Mouse (Mus musculus) E14TG2a.4 (cell line): Measurements from ENCODE around the gene Schip1.

Source experiments
- H3K27me3 ChIP-seq: 2 replicates; pipeline ENCODE4 v1.6.1; 2014; ENCODE audit warnings: low read length, control low read depth; ENCODE audit not compliant: insufficient read depth
- H3K36me3 ChIP-seq: 2 replicates; pipeline ENCODE4 v1.6.1; 2014; ENCODE audit warnings: low read length, control low read depth; ENCODE audit not compliant: insufficient read depth
- H3K4me1 ChIP-seq: replicated peaks from 2 replicates; pipeline ENCODE4 v1.6.1; 2014; ENCODE audit warnings: low read depth, low read length, control low read depth
- H3K4me3 ChIP-seq: replicated peaks from 2 replicates; pipeline ENCODE4 v1.5.1; 2014; ENCODE audit warnings: mild to moderate bottlenecking, low read length
- H3K9me3 ChIP-seq: 2 replicates; pipeline ENCODE4 v1.6.1; 2014; ENCODE audit warnings: low read length, control low read depth
- CTCF ChIP-seq: conservative IDR thresholded peaks from 2 replicates; pipeline ENCODE4 v1.5.1; 2014; ENCODE audit warnings: low read length
- NANOG ChIP-seq: IDR thresholded peaks from 2 replicates; pipeline ENCODE4 v1.6.1; 2014; ENCODE audit warnings: borderline replicate concordance, low read length, mixed read lengths
- POU5F1 ChIP-seq: IDR thresholded peaks from 2 replicates; pipeline ENCODE4 v1.6.1; 2014; ENCODE audit warnings: low read length, borderline replicate concordance

The Schip1 gene

GRCm38 (mm10) chr3:68332515-68332914 is 267.9 kb downstream of the Schip1 start:
- TF ChIP-seq NANOG (no peak), POU5F1 (no peak), CTCF (no peak)
- H3K9me3 ChIP-seq: no peaks in the 10 kb centered on the region
- no peaks in the 10 kb centered on the region for H3K36me3 ChIP-seq
- no peaks in the 10 kb centered on the region for H3K27me3 ChIP-seq
- no peak overlapping the region for H3K4me3 ChIP-seq
- H3K4me1 ChIP-seq: no peaks in the 10 kb centered on the region

- Histone ChIP-seq H3K36me3 (no peaks in the 10 kb centered on the region), H3K27me3 (no peaks in the 10 kb centered on the region), H3K4me1 (no peaks in the 10 kb centered on the region), H3K9me3 (no peaks in the 10 kb centered on the region), H3K4me3 (no peak overlapping the region)
- TF ChIP-seq CTCF (no peak), NANOG (no peak), POU5F1 (no peak)
These were observed 270.9 kb downstream of the Schip1 start for GRCm38 (mm10) chr3:68335501-68335900.

GRCm38 (mm10) chr3:68350624-68351023 is 286.0 kb downstream of the Schip1 start:
- Histone ChIP-seq H3K9me3 (peaks cover 4% of the 10 kb centered on the region; the same call in 1 of the 2 replicates), H3K36me3 (no peaks in the 10 kb centered on the region), H3K4me1 (no peaks in the 10 kb centered on the region), H3K27me3 (no peaks in the 10 kb centered on the region), H3K4me3 (no peak overlapping the region)
- TF ChIP-seq CTCF (no peak), NANOG (no peak)

GRCm38 (mm10) chr3:68351461-68351860 is 286.9 kb downstream of the Schip1 start:
- Histone ChIP-seq H3K9me3 (peaks cover 4% of the 10 kb centered on the region; the same call in 1 of the 2 replicates), H3K4me3 (no peak overlapping the region), H3K36me3 (no peaks in the 10 kb centered on the region), H3K4me1 (no peaks in the 10 kb centered on the region), H3K27me3 (no peaks in the 10 kb centered on the region)
- TF ChIP-seq POU5F1: no peak
- no peak for TF ChIP-seq NANOG
- no peak for TF ChIP-seq CTCF

GRCm38 (mm10) chr3:68352961-68353360 is 288.4 kb downstream of the Schip1 start:
- Histone ChIP-seq H3K9me3 (peaks cover 4% of the 10 kb centered on the region; the same call in 1 of the 2 replicates), H3K4me1 (no peaks in the 10 kb centered on the region), H3K27me3 (no peaks in the 10 kb centered on the region), H3K36me3 (no peaks in the 10 kb centered on the region), H3K4me3 (no peak overlapping the region)
- TF ChIP-seq CTCF: peak; percentile 54
- TF ChIP-seq POU5F1: no peak

GRCm38 (mm10) chr3:68353492-68353891 is 288.9 kb downstream of the Schip1 start:
- TF ChIP-seq POU5F1 (no peak), NANOG (no peak), CTCF (no peak)
- no peaks in the 10 kb centered on the region for H3K36me3 ChIP-seq

GRCm38 (mm10) chr3:68356516-68356915 is 291.9 kb downstream of the Schip1 start:
- TF ChIP-seq NANOG (no peak), POU5F1 (no peak), CTCF (no peak)
- peaks cover 4% of the 10 kb centered on the region; the same call in 1 of the 2 replicates for H3K9me3 ChIP-seq
- no peaks in the 10 kb centered on the region for H3K27me3 ChIP-seq
- no peaks in the 10 kb centered on the region for H3K4me1 ChIP-seq
- H3K4me3 ChIP-seq: no peak overlapping the region
- no peaks in the 10 kb centered on the region for H3K36me3 ChIP-seq

More at GRCm38 (mm10) chr3:68353492-68353891, 288.9 kb downstream of the Schip1 start:
- H3K27me3 ChIP-seq: no peaks in the 10 kb centered on the region
- no peaks in the 10 kb centered on the region for H3K4me1 ChIP-seq
- H3K9me3 ChIP-seq: peaks cover 4% of the 10 kb centered on the region; the same call in 1 of the 2 replicates
- no peak overlapping the region for H3K4me3 ChIP-seq

- TF ChIP-seq POU5F1 (no peak), NANOG (no peak), CTCF (no peak)
- Histone ChIP-seq H3K4me3 (no peak overlapping the region), H3K27me3 (no peaks in the 10 kb centered on the region), H3K4me1 (peaks cover 8% of the 10 kb centered on the region), H3K9me3 (no peaks in the 10 kb centered on the region), H3K36me3 (no peaks in the 10 kb centered on the region)
These were observed 303.4 kb downstream of the Schip1 start for GRCm38 (mm10) chr3:68368029-68368428.

- H3K36me3 ChIP-seq: no peaks in the 10 kb centered on the region
- H3K4me3 ChIP-seq: no peak overlapping the region
- no peaks in the 10 kb centered on the region for H3K27me3 ChIP-seq
- no peak for TF ChIP-seq NANOG
- TF ChIP-seq CTCF: no peak
- no peak for TF ChIP-seq POU5F1
- no peaks in the 10 kb centered on the region for H3K9me3 ChIP-seq
- H3K4me1 ChIP-seq: no peaks in the 10 kb centered on the region
These were observed 308.3 kb downstream of the Schip1 start for GRCm38 (mm10) chr3:68372925-68373324.
